Mouse (Mus musculus) embryonic facial prominence, embryonic 11.5 days (tissue): Measurements from ENCODE around the gene Arl10. TPM values are rescaled to one million over a fixed set of nuclear protein-coding genes. Genes with fewer than 3 reads are reported as not detected.

Source experiments
- ATAC-seq: fragments of 200-750 bp; cut with Nextera tagmentation; replicated peaks from 2 replicates; pipeline ENCODE4 v1.8.0; 2017; ENCODE audit warnings: low read depth; ENCODE audit not compliant: insufficient number of reproducible peaks, low FRiP score, low TSS enrichment
- DNase-seq: peaks from one replicate; pipeline ENCODE4 v3.0.0-alpha.2; 2015; ENCODE audit warnings: low spot score
- H3K27ac ChIP-seq: fragments of 300-500 bp; sonication (generic); replicated peaks from 2 replicates; pipeline ENCODE4 v1.5.1; 2014; ENCODE audit warnings: mild to moderate bottlenecking, low read depth, low read length, control low read depth
- H3K27me3 ChIP-seq: fragments of 300-500 bp; sonication (generic); 2 replicates; pipeline ENCODE4 v1.6.1; 2014; ENCODE audit warnings: mild to moderate bottlenecking, low read length, moderate library complexity, mixed read lengths; ENCODE audit not compliant: control insufficient read depth, insufficient read depth
- H3K36me3 ChIP-seq: fragments of 300-500 bp; sonication (generic); replicated peaks from 2 replicates; pipeline ENCODE4 v1.6.1; 2014; ENCODE audit warnings: low read depth, mild to moderate bottlenecking, low read length, moderate library complexity, mixed read lengths; ENCODE audit not compliant: control insufficient read depth, insufficient read depth
- H3K4me1 ChIP-seq: fragments of 300-500 bp; sonication (generic); 2 replicates; pipeline ENCODE4 v1.6.1; 2014; ENCODE audit warnings: low read length, mixed read lengths; ENCODE audit not compliant: control insufficient read depth, insufficient read depth
- H3K4me2 ChIP-seq: fragments of 300-500 bp; sonication (generic); 2 replicates; pipeline ENCODE4 v1.6.1; 2014; ENCODE audit warnings: low read depth, mild to moderate bottlenecking, control low read depth, low read length, moderate library complexity
- H3K4me3 ChIP-seq: fragments of 300-500 bp; sonication (generic); 2 replicates; pipeline ENCODE4 v1.5.1; 2014; ENCODE audit warnings: low read depth, low read length, control low read depth
- H3K9ac ChIP-seq: fragments of 300-500 bp; sonication (generic); replicated peaks from 2 replicates; pipeline ENCODE4 v1.6.1; 2014; ENCODE audit warnings: mild to moderate bottlenecking, control low read depth, low read length
- H3K9me3 ChIP-seq: fragments of 300-500 bp; sonication (generic); replicated peaks from 2 replicates; pipeline ENCODE4 v1.6.1; 2016; ENCODE audit warnings: mild to moderate bottlenecking, low read length, inconsistent platforms, mixed read lengths; ENCODE audit not compliant: control insufficient read depth
- WGBS: fragments of 180-500 bp; shearing (Covaris S2); extraction: QIAGEN DNeasy Blood & Tissue Kit; methylation state at CpG from one replicate; pipeline ENCODE4 v1.1.7; 2014; 5-methylcytosine and 5-hydroxymethylcytosine counted together
- polyA plus RNA-seq: library from polyadenylated mRNA; unstranded; fragments of >200 nt; fragmentation: Nextera tagmentation; extraction: Ambion mirVana; gene quantifications from 2 replicates; pipeline ENCODE4 v1.2.1, GENCODE M21; 2014

Gene Arl10
- polyA plus RNA-seq, 1 experiment from 2014 or later, result 26.0 TPM

GRCm38 (mm10) chr13:54598622-54599143, 23.9 kb downstream of the Arl10 start:
- Histone ChIP-seq H3K9ac (no peak overlapping the region), H3K4me3 (no peak overlapping the region), H3K36me3 (no peaks in the 10 kb centered on the region; the same call in 1 of the 2 replicates), H3K4me1 (no peaks in the 10 kb centered on the region), H3K4me2 (no peak overlapping the region), H3K27ac (no peak overlapping the region), H3K27me3 (no peaks in the 10 kb centered on the region), H3K9me3 (no peaks in the 10 kb centered on the region)
- DNase-seq (no peak), ATAC-seq (no peak)
- 90% methylated on average over 12 of the region's 12 CpGs for WGBS

DNA sequence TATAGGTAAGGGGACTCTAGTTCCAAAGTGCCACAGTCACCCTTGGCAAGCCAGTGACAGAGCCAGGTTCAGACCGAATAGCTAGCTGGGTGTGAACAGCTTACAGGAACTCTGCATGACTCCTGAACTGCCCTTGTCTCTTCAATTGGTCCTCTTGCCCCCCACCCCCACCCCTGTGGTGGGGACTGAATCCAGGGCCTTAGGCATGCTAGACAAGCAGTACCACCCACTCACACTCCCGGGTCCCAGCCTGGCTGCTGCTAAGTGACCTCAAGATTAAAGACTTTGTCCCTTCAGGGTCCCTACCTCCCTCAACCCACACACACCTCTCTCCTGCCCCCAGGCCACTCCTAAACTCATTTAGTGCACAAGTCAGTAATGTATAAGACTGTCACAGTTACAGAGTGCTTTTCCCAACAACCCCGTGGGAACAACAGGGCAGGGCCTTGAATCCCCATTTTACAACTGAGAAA, 27.9 kb downstream of the Arl10 start:
- Histone ChIP-seq H3K27me3 (no peaks in the 10 kb centered on the region), H3K4me1 (no peaks in the 10 kb centered on the region), H3K27ac (no peak overlapping the region), H3K9ac (no peak overlapping the region), H3K36me3 (no peaks in the 10 kb centered on the region), H3K4me3 (no peak overlapping the region), H3K4me2 (no peak overlapping the region), H3K9me3 (no peaks in the 10 kb centered on the region)
- no peak for ATAC-seq
- no peak for DNase-seq
- WGBS, result 41% methylated on average over 3 of the region's 3 CpGs

GRCm38 (mm10) chr13:54603501-54603900, 28.7 kb downstream of the Arl10 start:
- Histone ChIP-seq H3K9ac (no peak overlapping the region), H3K4me2 (no peak overlapping the region), H3K4me1 (no peaks in the 10 kb centered on the region), H3K27me3 (no peaks in the 10 kb centered on the region), H3K9me3 (no peaks in the 10 kb centered on the region), H3K36me3 (no peaks in the 10 kb centered on the region), H3K4me3 (no peak overlapping the region), H3K27ac (no peak overlapping the region)
- DNase-seq, result no peak
- ATAC-seq, result no peak

DNA sequence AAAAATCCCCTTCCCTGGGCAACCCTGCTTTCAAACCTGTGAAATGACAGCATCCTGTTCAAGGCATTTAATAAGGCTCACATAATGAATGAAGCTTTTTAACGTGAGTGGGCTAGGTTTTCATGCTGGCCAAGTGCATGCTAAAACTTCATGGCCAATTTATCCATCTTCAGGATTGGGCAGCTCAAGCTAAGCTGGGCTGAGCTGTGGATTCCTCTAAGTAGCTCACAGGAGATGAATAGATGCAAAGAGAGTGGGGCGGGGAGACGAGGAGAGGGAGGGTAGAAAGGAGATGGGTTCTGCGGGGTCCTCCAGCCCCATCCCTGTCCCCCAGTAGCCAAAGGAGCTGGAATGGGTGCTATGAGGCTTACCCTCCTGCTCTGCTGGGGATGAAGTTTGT, 29.4 kb downstream of the Arl10 start:
- H3K27me3 ChIP-seq, result no peaks in the 10 kb centered on the region

GRCm38 (mm10) chr13:54605426-54605825, 30.6 kb downstream of the Arl10 start:
- Histone ChIP-seq H3K9me3 (no peaks in the 10 kb centered on the region), H3K4me2 (no peak overlapping the region), H3K27ac (no peak overlapping the region), H3K36me3 (no peaks in the 10 kb centered on the region), H3K27me3 (no peaks in the 10 kb centered on the region), H3K4me3 (no peak overlapping the region), H3K9ac (no peak overlapping the region), H3K4me1 (no peaks in the 10 kb centered on the region)
- no peak for ATAC-seq
- DNase-seq, result no peak
- 70% methylated on average over 5 of the region's 5 CpGs for WGBS

More for the DNA sequence above, 29.4 kb downstream of the Arl10 start:
- DNase-seq (no peak), ATAC-seq (no peak)
- no peak overlapping the region for H3K27ac ChIP-seq
- no peaks in the 10 kb centered on the region for H3K9me3 ChIP-seq
- no peaks in the 10 kb centered on the region for H3K36me3 ChIP-seq
- H3K9ac ChIP-seq, result no peak overlapping the region
- WGBS, result 56% methylated on average over 4 of the region's 4 CpGs
- H3K4me1 ChIP-seq, result no peaks in the 10 kb centered on the region
- no peak overlapping the region for H3K4me3 ChIP-seq
- no peak overlapping the region for H3K4me2 ChIP-seq

DNA sequence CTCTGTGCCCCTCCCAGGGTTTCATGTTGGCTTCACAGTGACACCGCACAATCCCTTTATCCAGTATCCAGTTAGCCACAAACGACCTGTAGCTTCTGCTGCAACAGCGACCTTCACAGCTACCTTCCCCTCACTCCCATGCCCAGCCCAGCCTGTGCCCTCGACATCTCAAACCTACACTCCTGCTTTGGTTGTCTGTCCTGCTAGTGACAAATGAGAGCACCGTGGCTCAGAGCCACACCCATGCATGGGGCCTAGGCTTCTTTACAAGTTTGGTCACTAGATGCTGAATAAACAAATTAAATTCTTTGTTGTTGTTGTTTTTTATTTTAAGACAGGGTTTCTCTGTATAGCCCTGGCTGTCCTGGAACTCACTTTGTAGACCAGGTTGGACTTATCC, 32.4 kb downstream of the Arl10 start:
- Histone ChIP-seq H3K4me2 (no peak overlapping the region), H3K9ac (no peak overlapping the region), H3K27me3 (peaks cover 4% of the 10 kb centered on the region; the same call in 1 of the 2 replicates), H3K27ac (no peak overlapping the region), H3K36me3 (no peaks in the 10 kb centered on the region), H3K9me3 (no peaks in the 10 kb centered on the region), H3K4me1 (no peaks in the 10 kb centered on the region), H3K4me3 (no peak overlapping the region)
- DNase-seq (no peak), ATAC-seq (no peak)
- WGBS, result 70% methylated on average over 5 of the region's 5 CpGs

- no peak overlapping the region for H3K27ac ChIP-seq
- H3K4me2 ChIP-seq, result no peak overlapping the region
- H3K27me3 ChIP-seq, result peaks cover 4% of the 10 kb centered on the region; the same call in 1 of the 2 replicates
Observed at GRCm38 (mm10) chr13:54608002-54608401, 33.2 kb downstream of the Arl10 start.

DNA sequence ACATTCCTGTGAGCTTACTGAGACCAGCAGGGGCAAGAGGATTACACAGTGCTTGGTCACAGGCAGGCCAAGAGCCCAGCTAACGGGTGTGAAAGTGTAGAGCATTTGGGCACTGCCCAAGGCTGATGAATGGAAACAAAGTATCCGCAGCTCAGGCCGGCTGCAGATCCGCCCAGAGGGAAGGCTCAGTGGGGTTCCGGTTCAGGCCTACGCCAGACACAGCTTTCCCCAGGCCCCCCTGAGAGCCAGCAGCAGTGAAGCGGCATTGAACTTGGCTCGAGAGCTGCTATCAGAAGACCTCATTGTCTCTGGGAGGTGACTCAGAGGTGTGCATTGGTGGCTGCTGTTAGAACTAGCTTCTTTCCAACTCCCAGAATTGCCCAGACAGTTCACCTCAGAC, 33.9 kb downstream of the Arl10 start:
- H3K4me3 ChIP-seq, result no peak overlapping the region
- H3K4me2 ChIP-seq, result no peak overlapping the region
- H3K9me3 ChIP-seq, result no peaks in the 10 kb centered on the region
- H3K27ac ChIP-seq, result no peak overlapping the region
- DNase-seq (no peak), ATAC-seq (no peak)
- WGBS, result 13% methylated on average over 8 of the region's 8 CpGs
- H3K9ac ChIP-seq, result peak overlapping the region; percentile 15; the same call in 1 of the 2 replicates
- H3K4me1 ChIP-seq, result no peaks in the 10 kb centered on the region
- peaks cover 4% of the 10 kb centered on the region; the same call in 1 of the 2 replicates for H3K27me3 ChIP-seq
- H3K36me3 ChIP-seq, result no peaks in the 10 kb centered on the region

More at GRCm38 (mm10) chr13:54608002-54608401, 33.2 kb downstream of the Arl10 start:
- Histone ChIP-seq H3K9me3 (no peaks in the 10 kb centered on the region), H3K9ac (no peak overlapping the region), H3K4me3 (no peak overlapping the region), H3K4me1 (no peaks in the 10 kb centered on the region), H3K36me3 (no peaks in the 10 kb centered on the region)
- no peak for ATAC-seq
- DNase-seq, result no peak
- 78% methylated on average over 3 of the region's 3 CpGs for WGBS
